Mouse (Mus musculus) adrenal gland, adult 8-10 months (tissue): ENCODE measurements at regions not wholly inside any gene's neighbourhood (a gene's known extent, or its start where the extent isn't known, plus 50 kb on each side); places are given as distances from the start of the nearest gene placed in this dataset.
"Not testable (repeated sequence)": the region's sequence is repeated elsewhere in the genome, so short reads cannot be mapped to it uniquely, and the experiment has no call there.

Source experiments
- DNase-seq: peaks from one replicate; pipeline ENCODE4 v3.0.0; 2022

DNA sequence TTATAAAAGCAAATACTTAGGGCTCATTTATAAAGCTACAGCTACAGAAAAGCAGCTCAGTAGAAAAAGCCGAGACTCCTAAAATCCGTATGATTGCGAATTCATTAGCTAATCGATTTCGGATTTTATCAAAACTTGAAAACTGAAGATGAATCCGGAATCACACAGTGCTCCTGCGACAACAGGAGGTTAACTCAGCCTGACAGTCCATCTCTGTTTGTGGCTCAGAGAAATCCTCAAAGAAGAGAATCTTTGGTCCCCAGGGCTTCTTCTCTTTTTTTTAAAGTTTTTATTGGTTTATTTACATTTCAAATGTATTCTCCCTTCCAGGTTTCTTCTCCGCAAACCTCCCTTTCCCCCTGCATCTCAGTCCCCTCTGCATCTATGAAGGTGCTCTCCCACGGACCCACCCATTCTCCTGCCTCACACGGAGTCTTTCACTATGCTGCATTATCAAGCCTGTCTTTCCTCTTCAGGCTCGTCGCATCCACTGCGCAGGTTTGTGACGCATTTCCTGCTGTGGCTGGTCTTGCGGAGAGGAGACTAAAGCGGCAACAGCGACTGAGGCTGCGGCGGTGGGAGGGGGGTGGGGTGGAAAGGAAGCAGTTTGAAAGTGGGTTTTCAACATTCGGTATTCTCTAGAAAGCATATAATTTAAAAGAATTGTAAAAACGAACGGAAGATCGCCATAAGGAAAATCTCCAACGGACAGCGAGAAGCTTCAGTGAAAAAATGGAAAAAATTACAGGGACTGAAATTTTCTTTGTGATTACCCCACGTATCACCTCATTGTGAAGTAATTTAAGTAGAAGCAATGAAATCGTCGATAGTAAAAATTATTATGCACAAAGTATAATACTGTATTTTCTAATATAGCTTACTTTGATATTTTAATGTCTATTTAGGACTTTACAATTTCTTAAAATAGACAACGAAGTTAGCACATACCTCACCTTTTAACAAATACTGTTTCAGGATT lies 482.5 kb upstream of the Snrpn start:
- peak; percentile 1 for DNase-seq

GRCm38 (mm10) chr7:60617070-60617674 lies 477.2 kb upstream of the Snrpn start:
- not testable (repeated sequence) for DNase-seq
